Mouse (Mus musculus) subcutaneous adipose tissue, adult 2 months (tissue): ENCODE results near the gene L1td1. TPM values are rescaled to one million over a fixed set of nuclear protein-coding genes. Genes with fewer than 3 reads are reported as not detected.

Source experiments
- polyA plus RNA-seq: library from polyadenylated mRNA; depleted of rRNA; stranded (reverse); fragments of >200 nt; gene quantifications from 2 replicates; pipeline ENCODE4 v1.2.3, GENCODE M21; 2012; ENCODE audit warnings: low replicate concordance; rRNA removed

Gene L1td1
- polyA plus RNA-seq, result not detected in 2 replicates

DNA sequence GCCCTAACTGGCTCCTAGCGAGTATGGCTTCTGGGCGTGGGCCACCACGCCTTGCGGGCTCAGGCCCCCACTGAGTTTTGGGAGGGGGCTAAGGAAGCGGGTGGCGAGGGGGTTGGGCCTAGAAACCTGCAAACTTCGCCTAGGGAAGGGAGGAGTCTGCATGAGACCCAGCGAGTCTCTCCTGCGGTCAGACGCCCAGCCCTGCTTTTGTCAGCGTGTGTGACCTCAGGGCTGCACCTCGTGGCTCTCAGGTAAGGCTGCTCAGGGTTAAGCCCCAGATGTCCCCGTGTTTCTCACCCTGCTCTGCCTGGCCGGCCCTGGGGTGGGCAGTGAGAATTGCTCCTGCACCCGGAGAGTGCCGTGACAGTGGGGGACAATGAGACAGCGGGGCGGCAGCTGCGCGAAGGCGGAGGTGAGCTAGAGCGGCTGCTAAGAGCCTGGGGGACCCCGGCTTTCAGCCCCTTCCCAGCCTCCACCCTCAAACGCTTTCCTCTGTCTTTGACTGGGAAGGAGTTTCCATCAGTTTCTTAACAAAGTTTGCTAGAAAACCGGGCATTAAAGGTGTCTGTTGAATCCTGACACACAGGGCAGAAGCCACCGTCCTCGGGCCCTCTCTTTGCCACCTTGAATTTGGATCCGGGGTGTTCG is at the start of gene L1td1:
Gene L1td1, plus strand, starts transcription at position 145 of the 648 bp plus-strand sequence.

Other genes with a start within 250 kb of the L1td1 start
- 2.2 and 5.6 TPM in 2 replicates for gene Kank4, start 90.8 kb downstream of the L1td1 start, polyA plus RNA-seq
- not detected in 2 replicates for gene I0C0044D17Rik, start 97.1 kb downstream of the L1td1 start, polyA plus RNA-seq
- 6.2 and 89.3 TPM in 2 replicates for gene Usp1, start 197.1 kb downstream of the L1td1 start, polyA plus RNA-seq